Mouse (Mus musculus) liver, embryonic 14.5 days (tissue): ENCODE results near the gene Tmem258.

Source experiments
- CTCF ChIP-seq: IDR thresholded peaks from 2 replicates; pipeline ENCODE4 v1.5.1; 2016; ENCODE audit warnings: antibody characterized with exemption, low read depth, control low read depth
- EP300 ChIP-seq: IDR thresholded peaks from 2 replicates; pipeline ENCODE4 v1.6.1; 2016; ENCODE audit warnings: antibody characterized with exemption, low read depth

GRCm38 (mm10) chr19:10198723-10199122 is 5.1 kb upstream of the Tmem258 start:
- peak; percentile 96 for TF ChIP-seq CTCF
- TF ChIP-seq EP300: peak; percentile 62; the same call in 1 of the 2 replicates
